Mouse (Mus musculus): ENCODE data around the gene Haspin. TPM values are rescaled to one million over a fixed set of nuclear protein-coding genes. Genes with fewer than 3 reads are reported as not detected.
"Not testable (repeated sequence)": the region's sequence is repeated elsewhere in the genome, so short reads cannot be mapped to it uniquely, and the experiment has no call there.

The Haspin gene
- polyA plus RNA-seq, 1 experiment from 2014 or later, result 2.2 TPM

DNA sequence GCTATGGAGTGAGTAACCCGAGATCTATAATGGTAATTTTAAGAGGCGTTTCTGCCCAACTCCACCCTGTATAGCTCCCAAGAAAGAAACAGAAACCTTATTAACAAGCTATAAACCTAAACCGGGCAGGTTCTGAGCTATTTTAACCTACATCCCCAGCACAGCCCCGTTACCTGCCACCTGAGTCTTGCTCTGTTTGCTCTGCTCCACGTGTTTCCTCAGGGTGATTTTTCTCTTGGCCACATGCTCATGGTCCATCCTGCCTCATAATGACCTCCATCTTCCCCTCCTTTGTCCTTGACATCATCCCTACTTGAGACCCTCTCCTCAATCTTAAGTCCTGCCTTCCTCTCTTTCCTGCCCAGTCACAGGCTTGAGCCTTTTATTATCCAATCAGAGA is 3.9 kb downstream of the Haspin start:
- Histone ChIP-seq H3K4me2 (no peak overlapping the region), H3K4me3 (no peak overlapping the region), H3K4me1 (peaks cover 8% of the 10 kb centered on the region; the same call in 1 of the 2 replicates), H3K9me3 (no peaks in the 10 kb centered on the region), H3K27ac (no peak overlapping the region), H3K27me3 (replicated peaks) (no peaks in the 10 kb centered on the region), H3K9ac (no peak overlapping the region), H3K36me3 (replicated peaks) (no peaks in the 10 kb centered on the region)
- ATAC-seq (replicated peaks), result no peak
- 92% methylated on average over 5 of the region's 5 CpGs for WGBS

DNA sequence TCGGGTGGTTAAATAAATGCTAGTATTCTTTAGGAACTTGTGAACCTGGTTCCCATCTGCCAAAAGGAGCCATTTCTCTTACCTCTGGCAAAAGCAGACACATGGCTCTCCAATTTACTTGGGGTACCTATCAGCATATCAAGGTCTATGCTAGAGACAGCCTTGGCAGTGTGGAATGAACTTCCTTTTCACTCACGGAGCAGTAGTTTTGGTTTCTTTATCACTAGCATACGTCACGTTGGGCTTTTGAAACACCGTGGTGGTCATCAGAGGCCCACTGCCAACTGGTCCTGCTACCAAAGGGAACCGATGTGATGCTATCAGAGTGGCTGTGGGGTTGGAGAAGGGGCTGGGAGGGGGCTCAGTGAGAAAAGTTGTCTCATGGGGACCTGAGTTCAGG is 5.1 kb downstream of the Haspin start:
- WGBS, result 99% methylated on average over 6 of the region's 6 CpGs
- no peak overlapping the region for H3K27ac ChIP-seq
- H3K27me3 ChIP-seq (replicated peaks), result no peaks in the 10 kb centered on the region
- no peak overlapping the region for H3K4me3 ChIP-seq
- no peak overlapping the region for H3K4me2 ChIP-seq
- no peak overlapping the region for H3K9ac ChIP-seq
- H3K36me3 ChIP-seq (replicated peaks), result no peaks in the 10 kb centered on the region
- peaks cover 8% of the 10 kb centered on the region; the same call in 1 of the 2 replicates for H3K4me1 ChIP-seq
- no peaks in the 10 kb centered on the region for H3K9me3 ChIP-seq
- no peak for ATAC-seq (replicated peaks)

GRCm38 (mm10) chr11:73131020-73131419 is 7.1 kb downstream of the Haspin start:
- no peak overlapping the region for H3K4me3 ChIP-seq
- no peak overlapping the region for H3K27ac ChIP-seq
- no peak for ATAC-seq (replicated peaks)
- WGBS, result 82% methylated on average over 7 of the region's 7 CpGs
- H3K9me3 ChIP-seq, result no peaks in the 10 kb centered on the region
- H3K9ac ChIP-seq, result no peak overlapping the region
- no peaks in the 10 kb centered on the region for H3K27me3 ChIP-seq (replicated peaks)
- no peaks in the 10 kb centered on the region for H3K36me3 ChIP-seq (replicated peaks)
- H3K4me2 ChIP-seq, result no peak overlapping the region
- H3K4me1 ChIP-seq, result no peaks in the 10 kb centered on the region

DNA sequence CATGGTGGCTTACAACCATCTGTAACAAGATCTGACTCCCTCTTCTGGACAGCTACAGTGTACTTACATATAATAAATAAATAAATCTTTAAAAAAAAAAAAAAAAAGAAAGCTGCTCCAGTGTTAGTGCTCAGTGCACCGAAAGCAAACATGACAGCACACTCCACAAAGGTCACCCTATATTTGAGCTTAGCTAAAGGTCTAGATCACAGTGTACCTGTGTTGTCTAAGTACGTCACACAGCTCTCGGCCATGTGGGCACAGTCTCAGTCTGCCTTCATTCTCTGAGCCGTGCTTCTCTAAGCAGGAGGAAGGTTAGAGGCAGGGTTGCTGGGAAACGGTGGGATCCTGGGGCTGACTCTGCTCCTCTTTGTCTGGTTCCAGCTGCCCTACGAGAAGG is 11.6 kb downstream of the Haspin start:
- Histone ChIP-seq H3K4me3 (no peak overlapping the region), H3K9me3 (no peaks in the 10 kb centered on the region), H3K4me1 (no peaks in the 10 kb centered on the region), H3K27me3 (replicated peaks) (no peaks in the 10 kb centered on the region), H3K27ac (no peak overlapping the region), H3K36me3 (replicated peaks) (no peaks in the 10 kb centered on the region), H3K9ac (no peak overlapping the region), H3K4me2 (no peak overlapping the region)
- 83% methylated on average over 6 of the region's 6 CpGs for WGBS
- ATAC-seq (replicated peaks), result no peak

DNA sequence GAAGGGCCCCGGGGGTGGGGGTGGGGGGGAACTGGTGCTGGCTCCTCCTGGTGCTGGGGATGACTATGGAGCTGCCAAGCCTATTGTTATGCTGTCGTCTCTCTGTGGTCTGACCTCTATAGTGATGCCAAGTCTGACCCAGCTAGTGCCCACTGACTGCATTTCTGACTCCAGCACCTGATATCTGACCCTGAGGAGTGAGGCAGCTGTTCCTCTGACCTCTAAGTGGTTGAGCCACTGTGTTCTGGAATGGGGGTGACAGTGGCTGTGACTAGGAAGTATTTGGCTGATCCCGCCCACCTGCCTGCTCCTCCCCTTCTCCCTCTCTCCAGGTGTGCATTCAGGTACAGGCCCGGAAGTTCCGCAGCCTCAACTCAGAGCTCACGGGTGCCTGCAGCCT is 26.7 kb downstream of the Haspin start:
- Histone ChIP-seq H3K9ac (no peak overlapping the region), H3K27ac (no peak overlapping the region), H3K4me2 (no peak overlapping the region), H3K27me3 (replicated peaks) (no peaks in the 10 kb centered on the region), H3K4me3 (no peak overlapping the region), H3K9me3 (no peaks in the 10 kb centered on the region), H3K4me1 (no peaks in the 10 kb centered on the region), H3K36me3 (replicated peaks) (no peaks in the 10 kb centered on the region)
- WGBS, result 63% methylated on average over 6 of the region's 6 CpGs
- no peak for ATAC-seq (replicated peaks)

- Histone ChIP-seq H3K9ac (no peak overlapping the region), H3K27ac (no peak overlapping the region), H3K4me2 (no peak overlapping the region), H3K36me3 (replicated peaks) (no peaks in the 10 kb centered on the region), H3K27me3 (replicated peaks) (no peaks in the 10 kb centered on the region), H3K4me3 (no peak overlapping the region), H3K9me3 (no peaks in the 10 kb centered on the region), H3K4me1 (no peaks in the 10 kb centered on the region)
- ATAC-seq (replicated peaks), result no peak
- 86% methylated on average over 3 of the region's 3 CpGs for WGBS
Measured at GRCm38 (mm10) chr11:73109941-73110340, 28.2 kb downstream of the Haspin start.

- ATAC-seq (replicated peaks), result no peak
- no peaks in the 10 kb centered on the region for H3K4me1 ChIP-seq
- no peak overlapping the region for H3K27ac ChIP-seq
- H3K9me3 ChIP-seq, result no peaks in the 10 kb centered on the region
- H3K27me3 ChIP-seq (replicated peaks), result no peaks in the 10 kb centered on the region
- no peak overlapping the region for H3K9ac ChIP-seq
- no peaks in the 10 kb centered on the region for H3K36me3 ChIP-seq (replicated peaks)
- no peak overlapping the region for H3K4me3 ChIP-seq
- H3K4me2 ChIP-seq, result no peak overlapping the region
- WGBS, result 83% methylated on average over 14 of the region's 14 CpGs
Measured at GRCm38 (mm10) chr11:73108898-73109625, 29.0 kb downstream of the Haspin start.

- no peak overlapping the region for H3K27ac ChIP-seq
- H3K4me3 ChIP-seq, result no peak overlapping the region
- H3K4me1 ChIP-seq, result no peaks in the 10 kb centered on the region
- no peaks in the 10 kb centered on the region for H3K36me3 ChIP-seq (replicated peaks)
- no peak overlapping the region for H3K4me2 ChIP-seq
- no peaks in the 10 kb centered on the region for H3K9me3 ChIP-seq
- WGBS, result 73% methylated on average over 5 of the region's 5 CpGs
- ATAC-seq (replicated peaks), result no peak
- no peak overlapping the region for H3K9ac ChIP-seq
- H3K27me3 ChIP-seq (replicated peaks), result no peaks in the 10 kb centered on the region
Measured at GRCm38 (mm10) chr11:73108195-73108897, 29.7 kb downstream of the Haspin start.

GRCm38 (mm10) chr11:73107358-73107757 is 30.7 kb downstream of the Haspin start:
- H3K4me1 ChIP-seq; H3K4me3 ChIP-seq; ATAC-seq (replicated peaks); H3K27me3 ChIP-seq (replicated peaks); H3K36me3 ChIP-seq (replicated peaks); H3K4me2 ChIP-seq; H3K9ac ChIP-seq; H3K9me3 ChIP-seq; H3K27ac ChIP-seq: not testable (repeated sequence)
- 45% methylated on average over 3 of the region's 3 CpGs for WGBS

DNA sequence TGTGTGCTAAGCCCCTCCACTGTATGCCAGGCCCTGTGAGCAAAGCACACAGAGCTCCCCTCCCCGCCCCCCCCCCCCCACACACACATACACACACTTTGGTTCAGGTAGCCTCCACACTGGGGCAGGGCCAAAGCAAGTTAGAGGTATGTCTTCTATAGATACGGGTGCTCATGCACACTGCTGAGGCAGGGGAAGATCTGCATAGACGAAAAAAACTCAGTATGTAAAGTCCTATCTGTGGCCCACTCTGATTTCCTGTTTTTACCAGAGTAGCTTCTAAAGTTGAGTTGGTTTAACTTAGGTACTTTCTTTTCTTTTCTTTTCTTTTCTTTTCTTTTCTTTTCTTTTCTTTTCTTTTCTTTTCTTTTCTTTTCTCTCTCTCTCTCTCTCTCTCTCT is 32.8 kb downstream of the Haspin start:
- 70% methylated on average over 3 of the region's 3 CpGs for WGBS
- no peak overlapping the region for H3K9ac ChIP-seq
- H3K4me2 ChIP-seq, result no peak overlapping the region
- no peaks in the 10 kb centered on the region for H3K9me3 ChIP-seq
- no peaks in the 10 kb centered on the region for H3K27me3 ChIP-seq (replicated peaks)
- no peaks in the 10 kb centered on the region for H3K4me1 ChIP-seq
- no peaks in the 10 kb centered on the region for H3K36me3 ChIP-seq (replicated peaks)
- ATAC-seq (replicated peaks), result no peak
- no peak overlapping the region for H3K27ac ChIP-seq
- no peak overlapping the region for H3K4me3 ChIP-seq

DNA sequence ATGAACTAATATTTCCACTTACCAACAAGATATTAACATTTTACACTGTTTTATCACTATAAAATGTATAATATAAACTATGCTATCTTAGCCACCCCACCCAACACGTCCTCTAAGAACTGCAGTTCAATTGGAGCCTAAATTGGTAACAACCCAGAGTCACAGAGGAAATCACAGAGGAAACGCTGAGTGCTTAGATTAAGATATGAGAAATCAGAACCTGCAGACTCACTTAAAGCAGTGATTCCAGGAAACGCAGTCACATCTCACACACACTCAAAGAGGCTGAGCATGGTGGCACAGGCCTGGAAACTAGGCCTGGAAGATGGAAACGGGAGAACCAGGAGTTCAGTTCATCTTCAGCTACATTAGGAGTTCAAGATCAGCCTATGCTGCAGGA is 36.8 kb downstream of the Haspin start:
- H3K36me3 ChIP-seq (replicated peaks), result no peaks in the 10 kb centered on the region
- no peaks in the 10 kb centered on the region for H3K9me3 ChIP-seq
- no peak overlapping the region for H3K27ac ChIP-seq
- no peak overlapping the region for H3K4me3 ChIP-seq
- WGBS, result 77% methylated on average over 4 of the region's 4 CpGs
- no peaks in the 10 kb centered on the region for H3K4me1 ChIP-seq
- no peaks in the 10 kb centered on the region for H3K27me3 ChIP-seq (replicated peaks)
- no peak overlapping the region for H3K4me2 ChIP-seq
- H3K9ac ChIP-seq, result no peak overlapping the region
- ATAC-seq (replicated peaks), result no peak

GRCm38 (mm10) chr11:73099976-73100750 is 37.9 kb downstream of the Haspin start:
- Histone ChIP-seq H3K9ac (no peak overlapping the region), H3K4me2 (no peak overlapping the region), H3K27ac (no peak overlapping the region), H3K4me1 (no peaks in the 10 kb centered on the region), H3K36me3 (replicated peaks) (no peaks in the 10 kb centered on the region), H3K4me3 (no peak overlapping the region), H3K9me3 (no peaks in the 10 kb centered on the region), H3K27me3 (replicated peaks) (no peaks in the 10 kb centered on the region)
- 65% methylated on average over 14 of the region's 14 CpGs for WGBS
- ATAC-seq (replicated peaks), result no peak
